Mouse (Mus musculus) CD4-positive, CD25-positive, alpha-beta regulatory T cell (primary cell): Measurements from ENCODE around the gene Lmbrd2. TPM values are rescaled to one million over a fixed set of nuclear protein-coding genes. Genes with fewer than 3 reads are reported as not detected.

Experiments
- polyA plus RNA-seq: library from polyadenylated mRNA; unstranded; fragments of 100-300 nt; shearing (Covaris generic); gene quantifications from one replicate; pipeline ENCODE4 v1.2.1, GENCODE M21; 2017

Lmbrd2 gene
- 3.5 TPM for polyA plus RNA-seq

DNA sequence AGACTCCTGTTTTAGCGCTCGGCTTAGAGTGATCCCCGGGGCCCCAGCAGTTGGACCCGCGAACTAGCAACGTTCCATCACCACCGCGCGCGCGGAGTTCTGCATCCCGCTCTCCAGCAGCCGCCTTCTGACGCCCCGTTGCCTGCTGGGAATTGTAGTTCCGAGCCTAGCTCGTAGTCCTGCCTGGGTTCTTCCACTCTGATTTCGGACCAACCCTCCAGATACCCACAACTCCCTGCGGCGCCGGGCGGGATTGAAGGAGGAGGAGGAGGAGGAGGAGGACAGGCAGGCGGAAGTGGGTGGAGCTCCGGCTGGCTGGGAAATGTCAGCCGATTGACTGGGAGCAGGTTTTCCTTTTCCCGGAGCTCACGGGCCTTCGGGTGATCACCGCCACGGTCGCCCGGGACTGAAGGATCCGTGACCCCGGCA, at the start of gene Lmbrd2:
Gene Lmbrd2, plus strand, starts transcription at position 299 of the 429 bp plus-strand sequence.

DNA sequence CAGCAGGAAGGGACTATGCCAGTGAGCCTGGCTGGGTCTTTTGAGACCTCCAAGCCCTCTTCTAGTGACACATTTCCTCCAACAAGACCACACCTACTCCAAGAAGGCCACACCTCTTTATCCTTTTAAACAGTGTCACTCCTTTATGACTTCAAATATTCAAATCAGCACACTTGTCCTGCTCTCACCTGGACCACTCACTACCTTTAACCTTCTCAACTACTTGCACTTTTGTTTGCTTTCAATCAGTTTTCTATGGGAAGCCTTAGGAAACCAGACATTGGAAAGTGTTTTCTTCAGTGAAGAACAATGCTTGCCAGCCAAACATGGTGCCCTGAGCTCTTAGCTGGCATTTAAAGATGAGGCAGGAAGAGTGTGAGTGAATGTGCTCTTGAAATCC, 15.0 kb downstream of the Lmbrd2 start, which contains the start of gene Skp2:
Gene Skp2, minus strand, starts transcription at position 101 of the 400 bp plus-strand sequence.

Other genes starting within 250 kb of the Lmbrd2 start
- gene Ranbp3l, start 172.6 kb upstream of the Lmbrd2 start, polyA plus RNA-seq: 0.28 TPM
- gene Nadk2, start 69.3 kb upstream of the Lmbrd2 start, polyA plus RNA-seq: 17.9 TPM
- 5.6 TPM for gene Skp2, start 14.9 kb downstream of the Lmbrd2 start, polyA plus RNA-seq
- not detected for gene Ugt3a1, start 136.3 kb downstream of the Lmbrd2 start, polyA plus RNA-seq
- gene Ugt3a2, start 195.0 kb downstream of the Lmbrd2 start, polyA plus RNA-seq: not detected